Mouse (Mus musculus) forebrain, embryonic 14.5 days (tissue): ENCODE results near the gene Serhl. TPM values are rescaled to one million over a fixed set of nuclear protein-coding genes. Genes with fewer than 3 reads are reported as not detected.
"Not testable (repeated sequence)": the region's sequence is repeated elsewhere in the genome, so short reads cannot be mapped to it uniquely, and the experiment has no call there.

Experiments
- ATAC-seq: fragments of 200-750 bp; cut with Nextera tagmentation; 2 replicates; pipeline ENCODE4 v1.8.0; 2017; ENCODE audit warnings: mild to moderate bottlenecking, moderate library complexity
- DNase-seq: peaks from one replicate; pipeline ENCODE4 v3.0.0-alpha.2; 2015; ENCODE audit warnings: low spot score
- H3K27ac ChIP-seq: fragments of 300-500 bp; sonication (generic); 2 replicates; pipeline ENCODE4 v1.5.1; 2014; ENCODE audit warnings: low read depth, mild to moderate bottlenecking, control low read depth, low read length, moderate library complexity
- H3K27me3 ChIP-seq: fragments of 300-500 bp; sonication (generic); replicated peaks from 2 replicates; pipeline ENCODE4 v1.6.1; 2014; ENCODE audit warnings: low read length, control low read depth, mixed read lengths; ENCODE audit not compliant: control insufficient read depth, insufficient read depth
- H3K36me3 ChIP-seq: fragments of 300-500 bp; sonication (generic); 2 replicates; pipeline ENCODE4 v1.6.1; 2014; ENCODE audit warnings: low read length, control low read depth; ENCODE audit not compliant: control insufficient read depth, insufficient read depth
- H3K4me1 ChIP-seq: fragments of 300-500 bp; sonication (generic); 2 replicates; pipeline ENCODE4 v1.6.1; 2014; ENCODE audit warnings: antibody characterized with exemption, low read length, control low read depth; ENCODE audit not compliant: control insufficient read depth, insufficient read depth
- H3K4me2 ChIP-seq: fragments of 300-500 bp; sonication (generic); 2 replicates; pipeline ENCODE4 v1.6.1; 2014; ENCODE audit warnings: mild to moderate bottlenecking, control low read depth, low read length
- H3K4me3 ChIP-seq: fragments of 300-500 bp; sonication (generic); 2 replicates; pipeline ENCODE4 v1.5.1; 2014; ENCODE audit warnings: low read depth, low read length, control low read depth
- H3K9ac ChIP-seq: fragments of 300-500 bp; sonication (generic); 2 replicates; pipeline ENCODE4 v1.6.1; 2014; ENCODE audit warnings: mild to moderate bottlenecking, low read length, control low read depth, moderate library complexity
- H3K9me3 ChIP-seq: fragments of 300-500 bp; sonication (generic); replicated peaks from 2 replicates; pipeline ENCODE4 v1.6.1; 2016; ENCODE audit warnings: low read length, control low read depth, mixed read lengths; ENCODE audit not compliant: control insufficient read depth
- WGBS: fragments of 180-500 bp; shearing (Covaris S2); extraction: QIAGEN DNeasy Blood & Tissue Kit; methylation state at CpG from one replicate; pipeline ENCODE4 v1.1.7; 2014; 5-methylcytosine and 5-hydroxymethylcytosine counted together
- polyA plus RNA-seq: library from polyadenylated mRNA; unstranded; fragments of >200 nt; fragmentation: Nextera tagmentation; extraction: Ambion mirVana; gene quantifications from 2 replicates; pipeline ENCODE4 v1.2.1, GENCODE M21; 2014

Serhl gene
- polyA plus RNA-seq, 1 experiment from 2014 or later, result 37.6 TPM

- 91% methylated on average over 9 of the region's 9 CpGs for WGBS
- DNase-seq, result no peak
- peaks cover under 1% of the 10 kb centered on the region; the same call in 1 of the 2 replicates for H3K4me1 ChIP-seq
- H3K9me3 ChIP-seq, result no peaks in the 10 kb centered on the region
- no peak overlapping the region for H3K9ac ChIP-seq
- peaks cover 62% of the 10 kb centered on the region for H3K36me3 ChIP-seq
- ATAC-seq, result no peak
- no peak overlapping the region for H3K27ac ChIP-seq
- no peaks in the 10 kb centered on the region for H3K27me3 ChIP-seq
- no peak overlapping the region for H3K4me2 ChIP-seq
- no peak overlapping the region for H3K4me3 ChIP-seq
Observed at GRCm38 (mm10) chr15:83126582-83126981, 37.3 kb downstream of the Serhl start.

GRCm38 (mm10) chr15:83127037-83127436, 37.7 kb downstream of the Serhl start:
- not testable (repeated sequence) for H3K27me3 ChIP-seq, H3K4me3 ChIP-seq, ATAC-seq, H3K4me1 ChIP-seq, H3K27ac ChIP-seq, DNase-seq, H3K4me2 ChIP-seq, H3K9ac ChIP-seq, H3K9me3 ChIP-seq
- H3K36me3 ChIP-seq, result peaks cover 67% of the 10 kb centered on the region
- 62% methylated on average over 3 of the region's 3 CpGs for WGBS

- Histone ChIP-seq H3K27ac (no peak overlapping the region), H3K4me3 (no peak overlapping the region), H3K36me3 (peaks cover 92% of the 10 kb centered on the region), H3K4me1 (no peaks in the 10 kb centered on the region), H3K9me3 (no peaks in the 10 kb centered on the region), H3K4me2 (no peak overlapping the region), H3K27me3 (no peaks in the 10 kb centered on the region), H3K9ac (no peak overlapping the region)
- ATAC-seq (no peak), DNase-seq (no peak)
- WGBS, result 92% methylated on average over 7 of the region's 7 CpGs
Observed at GRCm38 (mm10) chr15:83129530-83130231, 40.4 kb downstream of the Serhl start.

- WGBS, result 86% methylated on average over 6 of the region's 6 CpGs
- H3K27ac ChIP-seq, result no peak overlapping the region
- no peak overlapping the region for H3K4me3 ChIP-seq
- H3K9ac ChIP-seq, result no peak overlapping the region
- ATAC-seq, result no peak
- peaks cover 92% of the 10 kb centered on the region for H3K36me3 ChIP-seq
- H3K9me3 ChIP-seq, result no peaks in the 10 kb centered on the region
- H3K27me3 ChIP-seq, result no peaks in the 10 kb centered on the region
- DNase-seq, result no peak
- H3K4me2 ChIP-seq, result no peak overlapping the region
- no peaks in the 10 kb centered on the region for H3K4me1 ChIP-seq
Observed at GRCm38 (mm10) chr15:83134671-83135070, 45.4 kb downstream of the Serhl start.

- no peak for DNase-seq
- H3K27me3 ChIP-seq, result no peaks in the 10 kb centered on the region
- no peak overlapping the region for H3K27ac ChIP-seq
- H3K9ac ChIP-seq, result no peak overlapping the region
- no peaks in the 10 kb centered on the region for H3K4me1 ChIP-seq
- no peak for ATAC-seq
- no peak overlapping the region for H3K4me2 ChIP-seq
- 97% methylated on average over 2 of the region's 2 CpGs for WGBS
- H3K9me3 ChIP-seq, result no peaks in the 10 kb centered on the region
- peaks cover 82% of the 10 kb centered on the region for H3K36me3 ChIP-seq
- no peak overlapping the region for H3K4me3 ChIP-seq
Observed at GRCm38 (mm10) chr15:83135654-83136053, 46.3 kb downstream of the Serhl start.

GRCm38 (mm10) chr15:83142861-83143260, 53.6 kb downstream of the Serhl start:
- Histone ChIP-seq H3K4me2 (no peak overlapping the region), H3K27ac (no peak overlapping the region), H3K36me3 (peaks cover 31% of the 10 kb centered on the region), H3K9me3 (no peaks in the 10 kb centered on the region), H3K4me1 (peaks cover 6% of the 10 kb centered on the region; the same call in 1 of the 2 replicates), H3K4me3 (no peak overlapping the region), H3K9ac (no peak overlapping the region; the same call in 1 of the 2 replicates), H3K27me3 (no peaks in the 10 kb centered on the region)
- ATAC-seq, result no peak
- WGBS, result 27% methylated on average over 5 of the region's 5 CpGs
- peak; percentile 13 for DNase-seq

GRCm38 (mm10) chr15:83145541-83145940, 56.2 kb downstream of the Serhl start:
- H3K9ac ChIP-seq, result no peak overlapping the region
- WGBS, result 87% methylated on average over 6 of the region's 6 CpGs
- no peaks in the 10 kb centered on the region for H3K9me3 ChIP-seq
- no peak overlapping the region for H3K27ac ChIP-seq
- peaks cover 20% of the 10 kb centered on the region for H3K36me3 ChIP-seq
- peaks cover 13% of the 10 kb centered on the region for H3K4me1 ChIP-seq
- no peak for ATAC-seq
- no peak for DNase-seq
- no peaks in the 10 kb centered on the region for H3K27me3 ChIP-seq
- H3K4me3 ChIP-seq, result no peak overlapping the region
- no peak overlapping the region for H3K4me2 ChIP-seq

- Histone ChIP-seq H3K27ac (peak overlapping the region; percentile 97), H3K9me3 (no peaks in the 10 kb centered on the region), H3K4me2 (peak overlapping the region; percentile 77), H3K9ac (peak overlapping the region; percentile 97), H3K4me1 (peaks cover 10% of the 10 kb centered on the region), H3K27me3 (no peaks in the 10 kb centered on the region), H3K4me3 (peak overlapping the region; percentile 89), H3K36me3 (peaks cover 20% of the 10 kb centered on the region)
- DNase-seq (peak; percentile 3), ATAC-seq (no peak)
- WGBS, result 3% methylated on average over 21 of the region's 21 CpGs
Observed at GRCm38 (mm10) chr15:83148395-83148794, 59.1 kb downstream of the Serhl start.

- Histone ChIP-seq H3K9ac (peak overlapping the region; percentile 97), H3K4me3 (peak overlapping the region; percentile 89), H3K27ac (peak overlapping the region; percentile 97), H3K9me3 (no peaks in the 10 kb centered on the region), H3K4me2 (peak overlapping the region; percentile 77), H3K4me1 (peaks cover 10% of the 10 kb centered on the region), H3K27me3 (no peaks in the 10 kb centered on the region), H3K36me3 (peaks cover 20% of the 10 kb centered on the region)
- 0% methylated on average over 40 of the region's 41 CpGs for WGBS
- no peak for DNase-seq
- peak; percentile 83 for ATAC-seq
Observed at GRCm38 (mm10) chr15:83148801-83149195, 59.5 kb downstream of the Serhl start.
